Mouse (Mus musculus) adipocyte (in vitro differentiated cells): ENCODE data around the gene Efna2.
A peak's percentile ranks its signal among the peaks of the same experiment; 100 is the strongest.

Experiments used
- DNase-seq: peaks from one replicate; pipeline ENCODE4 v3.0.0-alpha.2; 2016; ENCODE audit warnings: low spot score

Efna2 gene

DNA sequence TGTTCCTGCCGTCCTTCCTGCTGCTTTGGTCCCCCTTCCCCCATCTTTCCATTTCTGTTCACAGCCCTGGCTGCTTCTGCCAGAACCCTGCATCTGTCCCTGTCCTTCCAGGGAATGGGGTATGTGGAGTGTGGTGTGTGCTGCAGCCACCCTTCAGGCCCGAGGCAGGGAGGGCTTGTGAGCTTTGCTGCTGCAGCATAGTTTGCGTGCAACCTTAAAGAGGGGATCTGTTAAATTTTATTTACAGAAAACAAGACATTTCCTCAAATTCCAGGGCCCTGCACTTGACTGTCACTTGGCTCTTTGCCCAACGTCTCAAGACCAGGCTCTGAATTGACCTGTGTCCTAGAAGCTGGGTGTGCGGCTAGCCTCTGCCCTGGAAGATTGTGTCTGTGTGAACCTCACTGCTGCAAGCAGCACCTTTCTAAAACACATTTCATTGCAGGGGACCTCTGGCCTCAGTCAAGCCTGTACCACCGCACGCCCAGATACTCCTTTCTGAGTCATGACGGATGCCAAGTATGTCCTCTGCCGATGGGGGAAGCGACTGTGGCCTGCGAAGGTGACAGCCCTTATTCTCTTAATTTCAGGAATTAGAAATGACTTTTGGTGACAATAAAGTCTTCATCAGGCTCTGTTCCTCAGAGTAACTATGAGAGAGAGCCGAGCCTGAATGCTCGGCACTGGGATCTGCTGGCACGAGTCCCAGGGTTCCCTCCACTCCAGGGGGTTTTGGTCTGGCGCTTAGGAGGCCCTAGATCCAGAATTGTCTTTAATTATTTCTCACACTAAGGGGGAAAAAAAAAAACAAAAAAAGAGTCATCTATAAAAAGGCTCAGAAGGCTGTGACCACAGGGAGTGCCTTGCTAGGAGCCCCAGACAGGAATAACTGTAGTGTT, 48.8 kb downstream of the Efna2 start:
- peak; percentile 92 for DNase-seq

DNA sequence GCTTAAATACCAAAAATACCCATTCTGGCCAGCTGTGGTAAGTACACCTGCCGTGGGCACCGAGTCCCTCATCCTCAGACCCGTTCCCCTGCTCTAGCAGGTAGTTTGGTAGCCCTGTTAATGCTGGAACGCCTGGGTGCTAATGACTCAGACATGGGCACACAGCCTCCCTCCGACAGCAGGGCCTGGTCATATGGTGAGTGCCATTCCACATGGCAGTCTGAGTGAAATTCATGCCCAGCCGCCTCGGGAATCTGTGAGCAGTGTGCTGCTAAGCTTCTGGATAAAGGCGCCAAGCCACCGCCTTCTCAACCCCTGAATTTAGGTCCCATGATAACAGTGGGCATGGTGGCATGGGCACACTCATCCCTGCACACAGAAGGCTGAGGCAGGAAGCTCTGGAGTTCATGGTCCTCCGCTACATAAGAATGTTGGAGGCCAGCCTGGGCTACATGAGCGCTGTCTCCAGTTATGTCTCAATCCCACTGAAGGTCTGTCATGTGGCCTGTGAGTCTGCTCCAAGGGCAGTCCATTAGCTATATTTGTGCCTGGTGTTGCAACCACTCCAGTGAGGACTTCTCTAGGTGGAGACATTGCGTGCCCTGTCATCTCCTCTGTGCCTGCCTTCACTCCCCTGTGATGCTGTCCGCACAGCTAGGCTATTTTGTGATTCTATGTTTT, 57.0 kb downstream of the Efna2 start:
- DNase-seq = peak; percentile 55

DNA sequence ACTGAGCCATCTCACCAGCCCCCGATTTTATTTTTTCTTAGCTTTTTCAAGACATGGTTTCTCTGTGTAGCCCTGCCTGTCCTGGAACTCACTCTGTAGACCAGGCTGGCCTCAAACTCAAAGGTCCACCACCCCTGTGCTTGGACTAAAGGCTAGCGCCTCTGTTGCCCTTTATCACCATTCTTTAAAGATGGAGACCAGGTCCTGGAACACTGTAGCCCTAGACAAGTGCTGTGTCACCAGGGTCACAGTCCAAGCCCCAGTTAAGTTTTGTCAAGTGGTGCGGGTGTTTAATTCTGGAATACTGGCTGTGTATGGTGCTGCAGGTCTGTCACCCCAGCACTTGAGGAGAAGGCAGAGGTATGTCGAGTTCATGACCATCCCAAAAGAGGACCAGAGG, 57.7 kb downstream of the Efna2 start:
- DNase-seq = no peak

DNA sequence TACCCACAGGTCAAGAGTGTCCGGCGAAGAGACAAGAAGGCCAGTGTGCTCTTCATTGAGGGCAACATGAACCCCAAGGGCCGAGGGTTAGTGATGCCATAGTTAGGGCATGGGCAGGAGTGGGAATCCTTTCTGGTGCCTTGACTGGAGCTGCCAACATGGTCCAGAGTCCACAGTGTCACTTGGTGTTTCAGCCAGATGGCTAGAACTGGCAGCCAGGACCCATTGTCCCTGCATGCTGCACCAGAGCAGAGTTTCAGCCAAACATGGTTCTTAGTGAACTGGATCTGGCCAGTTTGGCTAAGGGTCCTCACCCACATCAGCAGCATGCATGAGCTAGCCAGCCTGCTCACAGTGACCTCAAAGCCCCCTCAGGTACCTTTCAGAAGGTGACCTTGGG, 59.0 kb downstream of the Efna2 start:
- DNase-seq = no peak
